Mouse (Mus musculus) heart, embryonic 13.5 days (tissue): ENCODE results near the gene Pcsk5. TPM values are rescaled to one million over a fixed set of nuclear protein-coding genes. Genes with fewer than 3 reads are reported as not detected.

Source experiments
- ATAC-seq: fragments of 200-750 bp; cut with Nextera tagmentation; 2 replicates; pipeline ENCODE4 v1.8.0; 2017; ENCODE audit warnings: moderate TSS enrichment; ENCODE audit not compliant: insufficient number of reproducible peaks, low FRiP score, low TSS enrichment; ENCODE audit errors: extremely low read depth
- H3K27ac ChIP-seq: fragments of 300-500 bp; sonication (generic); replicated peaks from 2 replicates; pipeline ENCODE4 v1.5.1; 2015; ENCODE audit warnings: moderate library complexity, mild to moderate bottlenecking, inconsistent platforms
- H3K27me3 ChIP-seq: fragments of 300-500 bp; sonication (generic); replicated peaks from 2 replicates; pipeline ENCODE4 v1.6.1; 2015; ENCODE audit warnings: mild to moderate bottlenecking, inconsistent platforms
- H3K36me3 ChIP-seq: fragments of 300-500 bp; sonication (generic); 2 replicates; pipeline ENCODE4 v1.6.1; 2015; ENCODE audit warnings: mild to moderate bottlenecking, inconsistent platforms
- H3K4me1 ChIP-seq: fragments of 300-500 bp; sonication (generic); 2 replicates; pipeline ENCODE4 v1.6.1; 2015; ENCODE audit warnings: inconsistent platforms
- H3K4me2 ChIP-seq: fragments of 300-500 bp; sonication (generic); 2 replicates; pipeline ENCODE4 v1.6.1; 2015; ENCODE audit warnings: inconsistent platforms, mild to moderate bottlenecking, moderate library complexity
- H3K4me3 ChIP-seq: fragments of 300-500 bp; sonication (generic); 2 replicates; pipeline ENCODE4 v1.5.1; 2015; ENCODE audit warnings: moderate library complexity, mild to moderate bottlenecking, inconsistent platforms
- H3K9ac ChIP-seq: fragments of 300-500 bp; sonication (generic); 2 replicates; pipeline ENCODE4 v1.6.1; 2015; ENCODE audit warnings: inconsistent platforms, mild to moderate bottlenecking, moderate library complexity
- H3K9me3 ChIP-seq: fragments of 300-500 bp; sonication (generic); 2 replicates; pipeline ENCODE4 v1.6.1; 2016; ENCODE audit warnings: inconsistent platforms
- WGBS: fragments of 180-500 bp; shearing (Covaris S2); methylation state at CpG from one replicate; pipeline ENCODE4 v1.1.7; 2015; ENCODE audit warnings: mixed read lengths; 5-methylcytosine and 5-hydroxymethylcytosine counted together
- polyA plus RNA-seq: library from polyadenylated mRNA; unstranded; fragments of >200 nt; fragmentation: Nextera tagmentation; extraction: Ambion mirVana; gene quantifications from 2 replicates; pipeline ENCODE4 v1.2.1, GENCODE M21; 2015

Pcsk5 gene
- polyA plus RNA-seq, 1 experiment from 2014 or later, result 17.0 TPM

DNA sequence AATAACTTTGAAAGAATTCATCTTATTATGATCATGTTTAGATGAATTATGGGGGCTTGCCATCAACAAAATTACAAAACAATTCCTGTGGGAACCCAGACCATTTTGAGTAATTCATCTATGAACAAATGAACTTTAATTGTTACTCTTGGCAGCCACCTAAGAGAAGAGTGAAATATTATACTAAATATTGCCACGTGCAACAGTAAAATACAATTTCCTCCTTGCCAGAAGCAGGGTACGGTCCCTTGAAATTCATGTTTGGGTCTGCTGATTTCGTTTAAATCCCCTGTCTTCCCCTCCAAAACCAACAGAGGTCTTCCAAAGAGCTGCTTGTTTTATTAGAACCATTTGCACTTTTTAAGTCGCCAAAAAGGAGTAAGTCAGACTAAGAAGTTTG lies 221.8 kb downstream of the Pcsk5 start:
- Histone ChIP-seq H3K27me3 (no peaks in the 10 kb centered on the region), H3K4me3 (no peak overlapping the region), H3K9ac (no peak overlapping the region), H3K4me1 (no peaks in the 10 kb centered on the region), H3K4me2 (no peak overlapping the region), H3K9me3 (no peaks in the 10 kb centered on the region), H3K36me3 (no peaks in the 10 kb centered on the region), H3K27ac (no peak overlapping the region)
- ATAC-seq, result no peak
- 81% methylated on average over 4 of the region's 4 CpGs for WGBS

GRCm38 (mm10) chr19:17606510-17606909 lies 230.9 kb downstream of the Pcsk5 start:
- 72% methylated on average over 1 of the region's 1 CpGs for WGBS
- no peak for ATAC-seq

GRCm38 (mm10) chr19:17606093-17606492 lies 231.3 kb downstream of the Pcsk5 start:
- no peaks in the 10 kb centered on the region for H3K9me3 ChIP-seq
- no peaks in the 10 kb centered on the region for H3K36me3 ChIP-seq
- H3K4me1 ChIP-seq, result no peaks in the 10 kb centered on the region
- no peak overlapping the region for H3K4me2 ChIP-seq
- no peak overlapping the region for H3K9ac ChIP-seq
- H3K27ac ChIP-seq, result no peak overlapping the region
- H3K4me3 ChIP-seq, result no peak overlapping the region
- WGBS, result 76% methylated on average over 2 of the region's 2 CpGs
- no peak for ATAC-seq
- no peaks in the 10 kb centered on the region for H3K27me3 ChIP-seq

More at GRCm38 (mm10) chr19:17606510-17606909, 230.9 kb downstream of the Pcsk5 start:
- Histone ChIP-seq H3K9me3 (no peaks in the 10 kb centered on the region), H3K9ac (no peak overlapping the region), H3K27me3 (no peaks in the 10 kb centered on the region), H3K4me2 (no peak overlapping the region), H3K36me3 (no peaks in the 10 kb centered on the region), H3K27ac (no peak overlapping the region), H3K4me1 (no peaks in the 10 kb centered on the region), H3K4me3 (no peak overlapping the region)

DNA sequence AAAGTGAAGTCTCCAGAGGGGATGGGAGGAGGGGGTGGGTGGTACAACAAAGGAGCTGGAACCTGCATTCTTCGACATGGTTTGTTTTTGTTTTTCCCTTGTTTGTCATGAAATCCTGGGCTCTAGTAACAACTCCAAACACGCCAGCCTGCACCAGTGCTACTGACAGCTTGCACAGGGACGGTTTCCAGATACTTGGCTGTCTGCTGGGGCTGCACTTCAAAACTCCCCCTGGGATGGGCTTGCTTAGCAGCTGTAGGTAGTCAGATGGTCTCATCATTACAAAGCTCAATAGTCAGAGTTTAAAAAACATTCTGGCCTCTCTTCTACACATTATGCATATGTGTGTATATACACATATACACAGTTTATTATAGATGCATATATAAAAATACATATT lies 234.1 kb downstream of the Pcsk5 start:
- Histone ChIP-seq H3K27ac (no peak overlapping the region), H3K4me2 (no peak overlapping the region), H3K27me3 (no peaks in the 10 kb centered on the region), H3K36me3 (no peaks in the 10 kb centered on the region), H3K9me3 (no peaks in the 10 kb centered on the region), H3K4me1 (no peaks in the 10 kb centered on the region), H3K4me3 (no peak overlapping the region), H3K9ac (no peak overlapping the region)
- 47% methylated on average over 3 of the region's 3 CpGs for WGBS
- ATAC-seq, result no peak

- Histone ChIP-seq H3K9me3 (no peaks in the 10 kb centered on the region), H3K4me1 (no peaks in the 10 kb centered on the region), H3K4me2 (no peak overlapping the region), H3K36me3 (no peaks in the 10 kb centered on the region), H3K4me3 (no peak overlapping the region), H3K9ac (no peak overlapping the region), H3K27ac (no peak overlapping the region), H3K27me3 (no peaks in the 10 kb centered on the region)
- ATAC-seq, result no peak
- WGBS, result 71% methylated on average over 2 of the region's 2 CpGs
Observed at GRCm38 (mm10) chr19:17600347-17600746, 237.1 kb downstream of the Pcsk5 start.

GRCm38 (mm10) chr19:17592790-17593189 lies 244.6 kb downstream of the Pcsk5 start:
- Histone ChIP-seq H3K4me2 (no peak overlapping the region), H3K36me3 (peaks cover 8% of the 10 kb centered on the region; the same call in 1 of the 2 replicates), H3K27ac (no peak overlapping the region), H3K27me3 (no peaks in the 10 kb centered on the region), H3K9ac (no peak overlapping the region), H3K4me1 (peaks cover 35% of the 10 kb centered on the region), H3K9me3 (no peaks in the 10 kb centered on the region), H3K4me3 (no peak overlapping the region)
- 6% methylated on average over 1 of the region's 1 CpGs for WGBS
- ATAC-seq, result no peak

GRCm38 (mm10) chr19:17591335-17591734 lies 246.1 kb downstream of the Pcsk5 start:
- ATAC-seq, result no peak
- Histone ChIP-seq H3K36me3 (peaks cover 8% of the 10 kb centered on the region; the same call in 1 of the 2 replicates), H3K27me3 (no peaks in the 10 kb centered on the region), H3K4me1 (peaks cover 35% of the 10 kb centered on the region), H3K9ac (no peak overlapping the region), H3K9me3 (no peaks in the 10 kb centered on the region), H3K4me3 (no peak overlapping the region), H3K4me2 (no peak overlapping the region), H3K27ac (no peak overlapping the region)
- 37% methylated on average over 8 of the region's 8 CpGs for WGBS

GRCm38 (mm10) chr19:17590314-17590713 lies 247.1 kb downstream of the Pcsk5 start:
- H3K9me3 ChIP-seq, result no peaks in the 10 kb centered on the region
- WGBS, result 72% methylated on average over 1 of the region's 1 CpGs
- H3K27me3 ChIP-seq, result no peaks in the 10 kb centered on the region

GRCm38 (mm10) chr19:17577412-17577811 lies 260.0 kb downstream of the Pcsk5 start:
- Histone ChIP-seq H3K4me1 (no peaks in the 10 kb centered on the region), H3K27ac (no peak overlapping the region), H3K27me3 (no peaks in the 10 kb centered on the region), H3K4me2 (no peak overlapping the region), H3K4me3 (no peak overlapping the region), H3K9ac (no peak overlapping the region), H3K36me3 (peaks cover 24% of the 10 kb centered on the region; the same call in 1 of the 2 replicates), H3K9me3 (no peaks in the 10 kb centered on the region)
- no peak for ATAC-seq
- 80% methylated on average over 4 of the region's 4 CpGs for WGBS

More at GRCm38 (mm10) chr19:17590314-17590713, 247.1 kb downstream of the Pcsk5 start:
- ATAC-seq, result no peak
- Histone ChIP-seq H3K9ac (no peak overlapping the region), H3K36me3 (peaks cover 13% of the 10 kb centered on the region), H3K4me1 (peaks cover 35% of the 10 kb centered on the region), H3K4me3 (no peak overlapping the region), H3K27ac (no peak overlapping the region), H3K4me2 (no peak overlapping the region)

GRCm38 (mm10) chr19:17574564-17574963 lies 262.9 kb downstream of the Pcsk5 start:
- H3K9ac ChIP-seq, result no peak overlapping the region
- no peak overlapping the region for H3K4me2 ChIP-seq
- H3K4me3 ChIP-seq, result no peak overlapping the region
- peaks cover 29% of the 10 kb centered on the region for H3K36me3 ChIP-seq
- H3K27ac ChIP-seq, result no peak overlapping the region
- no peaks in the 10 kb centered on the region for H3K4me1 ChIP-seq
- H3K27me3 ChIP-seq, result no peaks in the 10 kb centered on the region
- WGBS, result 84% methylated on average over 5 of the region's 5 CpGs
- H3K9me3 ChIP-seq, result no peaks in the 10 kb centered on the region
- no peak for ATAC-seq

DNA sequence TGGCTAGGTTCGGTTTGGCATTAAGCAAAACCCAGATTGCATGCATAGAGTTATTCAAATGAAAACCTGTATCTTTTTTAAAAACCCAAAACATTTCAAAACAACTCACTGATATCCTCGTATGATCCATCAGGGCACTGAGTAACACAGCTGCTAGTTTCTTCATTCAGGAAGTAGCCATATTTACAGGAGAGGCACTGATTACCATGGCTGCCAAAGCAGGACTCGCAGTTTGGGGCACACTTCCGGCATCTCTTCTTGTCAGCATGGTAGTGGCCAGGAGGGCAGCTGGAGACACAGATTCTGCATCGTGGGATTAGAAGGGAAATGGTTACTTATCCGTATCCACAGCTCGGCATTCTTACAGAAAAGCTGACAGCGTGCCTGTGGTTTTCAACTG lies 265.1 kb downstream of the Pcsk5 start:
- H3K4me3 ChIP-seq, result no peak overlapping the region
- peaks cover 10% of the 10 kb centered on the region for H3K4me1 ChIP-seq
- ATAC-seq, result no peak
- no peak overlapping the region for H3K4me2 ChIP-seq
- H3K27me3 ChIP-seq, result no peaks in the 10 kb centered on the region
- H3K9me3 ChIP-seq, result no peaks in the 10 kb centered on the region
- no peak overlapping the region for H3K9ac ChIP-seq
- H3K27ac ChIP-seq, result no peak overlapping the region
- 83% methylated on average over 8 of the region's 8 CpGs for WGBS
- H3K36me3 ChIP-seq, result peaks cover 29% of the 10 kb centered on the region

DNA sequence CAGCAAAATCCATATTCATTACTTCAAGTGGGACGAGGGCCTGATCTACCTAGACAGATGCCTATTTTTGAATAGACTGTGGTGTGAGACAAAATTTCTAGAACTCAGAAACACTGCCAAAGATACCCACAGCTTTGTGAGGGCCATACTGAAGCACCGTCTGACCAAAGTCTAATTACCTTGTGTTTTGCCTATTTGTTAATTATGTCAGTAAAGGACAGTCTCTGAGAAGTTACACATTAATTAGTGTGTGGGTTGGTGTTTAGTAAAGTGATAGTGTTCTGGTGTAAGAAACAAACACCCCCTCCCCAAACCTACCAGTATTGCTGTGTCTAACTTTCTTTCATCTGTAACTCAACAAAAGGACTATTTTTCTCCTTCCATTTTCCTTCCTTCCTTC lies 266.5 kb downstream of the Pcsk5 start:
- Histone ChIP-seq H3K27me3 (no peaks in the 10 kb centered on the region), H3K27ac (no peak overlapping the region), H3K36me3 (peaks cover 29% of the 10 kb centered on the region), H3K9me3 (no peaks in the 10 kb centered on the region), H3K4me1 (peaks cover 14% of the 10 kb centered on the region), H3K4me2 (no peak overlapping the region), H3K9ac (no peak overlapping the region), H3K4me3 (no peak overlapping the region)
- WGBS, result 90% methylated on average over 2 of the region's 2 CpGs
- ATAC-seq, result no peak
